8 mouse cellular contexts compared by ENCODE assay signal in the genomic region with DNA sequence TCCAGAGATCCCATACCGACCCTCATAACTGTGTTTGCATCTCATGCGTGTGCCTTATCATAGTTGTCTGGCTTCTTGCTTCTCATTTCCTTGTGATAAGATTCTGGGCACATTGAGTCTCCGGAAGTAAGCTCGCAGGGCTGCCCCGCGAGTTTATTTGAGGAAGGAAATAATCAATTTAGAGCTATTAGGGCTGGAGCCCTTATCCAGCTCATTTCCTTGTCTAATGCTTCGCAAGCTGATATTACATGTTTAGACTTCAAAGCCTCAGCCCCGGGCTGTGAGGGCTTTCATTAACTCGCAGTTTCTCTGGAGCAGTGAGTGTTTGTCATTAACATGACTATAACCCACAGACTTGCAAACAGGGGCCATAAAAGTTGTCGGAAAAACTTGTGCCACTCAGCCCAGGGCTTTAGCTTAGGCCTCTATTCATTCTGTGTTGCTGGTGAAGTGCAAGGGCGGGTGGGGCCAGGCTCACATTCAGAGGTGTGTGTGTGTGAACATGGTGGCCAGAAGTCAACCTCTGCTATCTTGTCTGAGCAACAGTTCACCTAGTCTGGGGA.
DNase-seq lines count a peak whose midpoint lies in the region.
"Had no signal": no experiment of that assay in that cellular context is flagged by ENCODE, and none has a peak within 500 bp of the region (broad histone marks: within the 10 kb centered on the region; RNA-seq: fewer than 3 reads in every experiment).

No protein-coding gene starts in this region.

- peak; percentile 16 for DNase-seq in urinary bladder, postnatal 14 days (ENCODE audit: low spot score)
- no peak for DNase-seq in urinary bladder, postnatal 10 days (ENCODE audit: low spot score)
- peak; percentile 29 for DNase-seq in kidney, adult 11 months
- peak; percentile 18 to 53 for DNase-seq in lung, adult 18-20 months
- DNase-seq in layer of hippocampus, postnatal 10 days (ENCODE audit: low spot score in 2 of 2): no peak
- DNase-seq in frontal cortex, postnatal 25 days (ENCODE audit: low spot score in 2 of 2): no peak
- no peak for DNase-seq in layer of hippocampus, adult 8-10 months (ENCODE audit: low spot score in 2 of 2)
- DNase-seq: adrenal gland, postnatal 25 days had no signal

Comparison
In these comparisons a context has a peak if more than half of its experiments do, and no peak if none do; other contexts are left out.
1. DNase-seq: peak in urinary bladder, postnatal 14 days (single experiment), kidney, adult 11 months (single experiment) and lung, adult 18-20 months (2 of 2); none in urinary bladder, postnatal 10 days (single experiment), layer of hippocampus, postnatal 10 days (0 of 2), frontal cortex, postnatal 25 days (0 of 2) and layer of hippocampus, adult 8-10 months (0 of 2).